34 mouse cellular contexts compared by ENCODE assay signal in genomic region chr4:41013351-41013750, GRCm38 (mm10). TPM values are rescaled to one million over a fixed set of nuclear protein-coding genes. Genes with fewer than 3 reads are reported as not detected.
A peak's percentile ranks its signal among the peaks of the same experiment; 100 is the strongest.
DNase-seq lines count a peak whose midpoint lies in the region; ATAC-seq and TF ChIP-seq lines count a peak whose summit lies in the region.
"Had no signal": no experiment of that assay in that cellular context is flagged by ENCODE, and none has a peak within 500 bp of the region (broad histone marks: within the 10 kb centered on the region; RNA-seq: fewer than 3 reads in every experiment).

No protein-coding gene starts in this region.

- peaks cover 15 to 22% of the 10 kb centered on the region in 2 experiments for H3K36me3 ChIP-seq in MEL (ENCODE audit: control insufficient read depth in 1 of 2, insufficient read depth in 2 of 2, low read length in 2 of 2)
- H3K36me3 ChIP-seq in liver, embryonic 12.5 days, result peaks cover 99% of the 10 kb centered on the region
- peaks cover 61% of the 10 kb centered on the region for H3K36me3 ChIP-seq in liver, postnatal 0 days (replicated peaks; ENCODE audit: insufficient read depth, low read length)
- peaks cover 79% of the 10 kb centered on the region for H3K36me3 ChIP-seq in neural tube, embryonic 15.5 days

- peak in 1 of 2 experiments; percentile 32; a peak in 1 of 4 replicates for TF ChIP-seq POLR2A in MEL (IDR thresholded peaks at IDR 0.05; ENCODE audit: control insufficient read depth in 1 of 2, insufficient read depth in 1 of 2, low read depth in 1 of 2, low read length in 2 of 2, poor library complexity in 1 of 2)

- H3K4me3 ChIP-seq in MEL (ENCODE audit: control insufficient read depth in 1 of 2, insufficient read depth in 1 of 2, low read depth in 2 of 2, low read length in 2 of 2), result no peak overlapping the region
- H3K4me3 ChIP-seq in liver, embryonic 12.5 days, result no peak overlapping the region
- no peak overlapping the region for H3K4me3 ChIP-seq in liver, postnatal 0 days (ENCODE audit: low read depth, low read length)
- no peak overlapping the region for H3K4me3 ChIP-seq in neural tube, embryonic 15.5 days (replicated peaks)
- H3K4me3 ChIP-seq: embryonic facial prominence, embryonic 13.5 days; erythroblast, embryonic 14.5 days; forebrain, embryonic 12.5 days; heart, embryonic 12.5 days; megakaryocyte, embryonic 14.5 days; midbrain, embryonic 13.5 days; neural tube, embryonic 13.5 days had no signal

- peak; percentile 31 to 42; a peak in 2 of 4 replicates for TF ChIP-seq EP300 in MEL (IDR thresholded peaks at IDR 0.05; ENCODE audit: low read depth in 1 of 2, low read length in 2 of 2)
- no peak for TF ChIP-seq EP300 in liver, postnatal 0 days (IDR thresholded peaks at IDR 0.05; ENCODE audit: low read depth)

- H3K9me3 ChIP-seq in MEL (replicated peaks; ENCODE audit: insufficient read depth, low read length), result no peaks in the 10 kb centered on the region
- no peaks in the 10 kb centered on the region for H3K9me3 ChIP-seq in liver, embryonic 12.5 days (replicated peaks)
- H3K9me3 ChIP-seq in liver, postnatal 0 days (ENCODE audit: low read length), result no peaks in the 10 kb centered on the region
- H3K9me3 ChIP-seq in neural tube, embryonic 15.5 days (replicated peaks), result no peaks in the 10 kb centered on the region
- H3K9me3 ChIP-seq: embryonic facial prominence, embryonic 13.5 days; forebrain, embryonic 12.5 days; heart, embryonic 12.5 days; megakaryocyte, embryonic 14.5 days; midbrain, embryonic 13.5 days; neural tube, embryonic 13.5 days had no signal

- peak; percentile 67 for DNase-seq in MEL (ENCODE audit: low read depth, low spot score)
- DNase-seq in liver, postnatal 0 days, result no peak
- no peak for DNase-seq in spleen, postnatal 36 days (ENCODE audit: low spot score in 2 of 2)
- DNase-seq in left cerebral cortex, postnatal 36 days (ENCODE audit: low spot score in 2 of 2), result no peak
- no peak for DNase-seq in adrenal gland, postnatal 36 days
- DNase-seq: adrenal gland, adult 8-10 months; cerebellum, adult 11-12 months; cerebellum, adult 9-11 months; forebrain, postnatal 0 days; gastrocnemius, postnatal 36 days; heart, adult 18-20 months; kidney, adult 2 months; kidney, postnatal 4 days; lung, postnatal 36 days; right cerebral cortex, postnatal 14 days; thymus, adult 18-20 months; thymus, postnatal 25 days had no signal

- 26% methylated on average over 3 of the region's 3 CpGs for WGBS in liver, embryonic 12.5 days (ENCODE audit: insufficient replicate concordance)
- WGBS in liver, postnatal 0 days (ENCODE audit: insufficient replicate concordance), result 52% methylated on average over 3 of the region's 3 CpGs
- WGBS in neural tube, embryonic 15.5 days, result 96% methylated on average over 3 of the region's 3 CpGs

- no peaks in the 10 kb centered on the region for H3K79me2 ChIP-seq in MEL (ENCODE audit: control insufficient read depth, insufficient read depth, low read length, poor library complexity)

- TF ChIP-seq RAD21 in MEL (IDR thresholded peaks at IDR 0.05; ENCODE audit: low read depth, low read length), result no peak

- H3K27me3 ChIP-seq in MEL (ENCODE audit: control insufficient read depth in 1 of 2, insufficient read depth in 2 of 2, low read length in 2 of 2), result no peaks in the 10 kb centered on the region
- no peaks in the 10 kb centered on the region for H3K27me3 ChIP-seq in liver, embryonic 12.5 days (replicated peaks)
- H3K27me3 ChIP-seq in liver, postnatal 0 days (ENCODE audit: insufficient read depth, low read length), result no peaks in the 10 kb centered on the region
- H3K27me3 ChIP-seq in neural tube, embryonic 15.5 days (replicated peaks), result no peaks in the 10 kb centered on the region
- H3K27me3 ChIP-seq: embryonic facial prominence, embryonic 13.5 days; forebrain, embryonic 12.5 days; heart, embryonic 12.5 days; megakaryocyte, embryonic 14.5 days; midbrain, embryonic 13.5 days; neural tube, embryonic 13.5 days had no signal

- TF ChIP-seq CTCF in MEL (IDR thresholded peaks at IDR 0.05 in 2 of 3, conservative IDR thresholded peaks at IDR 0.05 in 1 of 3; ENCODE audit: control insufficient read depth in 1 of 3, insufficient read depth in 1 of 3, low read depth in 2 of 3, low read length in 3 of 3, poor library complexity in 1 of 3, severe bottlenecking in 1 of 3), result no peak
- no peak for TF ChIP-seq CTCF in liver, postnatal 0 days (IDR thresholded peaks at IDR 0.05; ENCODE audit: low read depth)

- H3K9ac ChIP-seq in MEL (ENCODE audit: control insufficient read depth, low read depth, low read length, poor library complexity, severe bottlenecking), result no peak overlapping the region
- no peak overlapping the region for H3K9ac ChIP-seq in liver, embryonic 12.5 days
- no peak overlapping the region for H3K9ac ChIP-seq in liver, postnatal 0 days (replicated peaks)
- no peak overlapping the region for H3K9ac ChIP-seq in neural tube, embryonic 15.5 days (replicated peaks)
- H3K9ac ChIP-seq: embryonic facial prominence, embryonic 13.5 days; forebrain, embryonic 12.5 days; forebrain, postnatal 0 days; heart, embryonic 12.5 days; hindbrain, embryonic 14.5 days; midbrain, embryonic 13.5 days; neural tube, embryonic 13.5 days had no signal

- H3K4me2 ChIP-seq in liver, embryonic 12.5 days, result peak overlapping the region; percentile 37
- H3K4me2 ChIP-seq in liver, postnatal 0 days (ENCODE audit: low read depth, low read length), result no peak overlapping the region
- H3K4me2 ChIP-seq in neural tube, embryonic 15.5 days, result no peak overlapping the region
- H3K4me2 ChIP-seq: embryonic facial prominence, embryonic 13.5 days; forebrain, embryonic 12.5 days; heart, embryonic 12.5 days; hindbrain, embryonic 14.5 days; midbrain, embryonic 13.5 days; neural tube, embryonic 13.5 days had no signal

- no peak overlapping the region for H3K27ac ChIP-seq in MEL (ENCODE audit: control insufficient read depth, low read depth, low read length)
- H3K27ac ChIP-seq in liver, embryonic 12.5 days, result peak overlapping the region; percentile 49; the same call in 1 of the 2 replicates
- no peak overlapping the region for H3K27ac ChIP-seq in liver, postnatal 0 days (ENCODE audit: low read depth)
- no peak overlapping the region for H3K27ac ChIP-seq in neural tube, embryonic 15.5 days (replicated peaks)
- H3K27ac ChIP-seq: embryonic facial prominence, embryonic 13.5 days; forebrain, embryonic 12.5 days; hindbrain, embryonic 14.5 days; kidney, postnatal 0 days; midbrain, embryonic 13.5 days; neural tube, embryonic 13.5 days had no signal

- peaks cover 2 to 6% of the 10 kb centered on the region in 2 experiments; a peak in 2 of 4 replicates for H3K4me1 ChIP-seq in MEL (ENCODE audit: control insufficient read depth in 1 of 2, insufficient read depth in 2 of 2, low read length in 2 of 2)
- peaks cover 22% of the 10 kb centered on the region for H3K4me1 ChIP-seq in liver, embryonic 12.5 days
- H3K4me1 ChIP-seq in liver, postnatal 0 days (ENCODE audit: insufficient read depth), result peaks cover 5% of the 10 kb centered on the region; the same call in 1 of the 2 replicates
- H3K4me1 ChIP-seq in neural tube, embryonic 15.5 days, result no peaks in the 10 kb centered on the region
- H3K4me1 ChIP-seq: embryonic facial prominence, embryonic 13.5 days; forebrain, embryonic 12.5 days; heart, embryonic 12.5 days; midbrain, embryonic 13.5 days; neural tube, embryonic 13.5 days had no signal

- intact Hi-C loops in left cerebral cortex, postnatal 36 days (cut with DNase I), result no loop called here

- peak; percentile 78 for ATAC-seq in erythroblast, adult 5-6 weeks (replicated peaks; ENCODE audit: low FRiP score, poor library complexity, severe bottlenecking)
- peak; percentile 90 for ATAC-seq in liver, embryonic 12.5 days
- ATAC-seq in liver, postnatal 0 days, result 0 out of 2 replicates have a peak, but pooled peaks have one; percentile 47
- ATAC-seq in neural tube, embryonic 15.5 days (ENCODE audit: low FRiP score), result no peak
- ATAC-seq: forebrain, postnatal 0 days; midbrain, embryonic 13.5 days had no signal

TF ChIP-seq in MEL, 35 proteins besides CTCF, POLR2A, EP300 and RAD21 (continues in another document):
- TF ChIP-seq POLR2AphosphoS2 (IDR thresholded peaks at IDR 0.05; ENCODE audit: low read length) (no peak), GATA1 (IDR thresholded peaks at IDR 0.05; ENCODE audit: low read depth, low read length) (peak; percentile 54), SMC3 (IDR thresholded peaks at IDR 0.05; ENCODE audit: low read depth, low read length) (no peak), MYC (IDR thresholded peaks at IDR 0.05; ENCODE audit: low read depth, low read length) (no peak), MEF2A (IDR thresholded peaks at IDR 0.05; ENCODE audit: extremely low read depth, insufficient replicate concordance, low read depth, low read length, poor library complexity, severe bottlenecking) (no peak), TAL1 (IDR thresholded peaks at IDR 0.05; ENCODE audit: low read length) (0 out of 2 replicates have a peak, but pooled peaks have one; percentile 17), CHD1 (IDR thresholded peaks at IDR 0.05; ENCODE audit: low read depth, low read length) (no peak)

RNA-seq across cellular contexts. Expression of gene Aqp7, which starts 34.6 kb away (rescaled TPM):
- total RNA-seq in MEL (2012; rRNA removed), result not detected in 2 replicates
- under 1 TPM in 1 of 2 experiments, not detected in 1; 0.06 TPM for polyA plus RNA-seq in MEL (2012; ENCODE audit: insufficient read depth in 1 of 2, insufficient read length in 2 of 2, low read depth in 1 of 2, low replicate concordance in 2 of 2, missing spikeins in 1 of 2)
- not detected in 2 replicates for total RNA-seq in erythroblast, adult 5-6 weeks (2015; ENCODE audit: low replicate concordance)
- not detected in 2 replicates for total RNA-seq in erythroblast, adult 5-6 weeks (2017; ENCODE audit: low replicate concordance)
- 1.3 and 1.8 TPM in 2 replicates for polyA plus RNA-seq in liver, embryonic 12.5 days (2016; fragmentation: Nextera tagmentation; extraction: Ambion mirVana)
- polyA plus RNA-seq in liver, postnatal 0 days (2015; fragmentation: Nextera tagmentation; extraction: Ambion mirVana), result 2.1 and 2.3 TPM in 2 replicates
- polyA plus RNA-seq in neural tube, embryonic 15.5 days (2015; fragmentation: Nextera tagmentation; extraction: Ambion mirVana), result not detected in 2 replicates
- total RNA-seq in left cerebral cortex, postnatal 36 days (2021), result not detected
- 10 to 100 TPM; 22.9 to 26.1 TPM for total RNA-seq in adrenal gland, postnatal 36 days (2021)
- total RNA-seq: forebrain, postnatal 0 days; hematopoietic stem cell, adult 5-6 weeks; layer of hippocampus, adult 8-10 months; layer of hippocampus, postnatal 25 days; left cerebral cortex, postnatal 10 days had no signal
- polyA plus RNA-seq: erythroblast, embryonic 14.5 days; forebrain, embryonic 12.5 days; forebrain, postnatal 0 days; heart, embryonic 12.5 days; hindbrain, embryonic 14.5 days; limb, embryonic 11.5 days; midbrain, embryonic 13.5 days; neural tube, embryonic 13.5 days had no signal

RNA-seq across cellular contexts. Expression of gene Nfx1, which starts 42.6 kb away (rescaled TPM):
- total RNA-seq in MEL (2012; rRNA removed), result 54.9 and 56.6 TPM in 2 replicates
- polyA plus RNA-seq in MEL (2012; ENCODE audit: insufficient read depth in 1 of 2, insufficient read length in 2 of 2, low read depth in 1 of 2, low replicate concordance in 2 of 2, missing spikeins in 1 of 2), result 10 to 100 TPM in 1 of 2 experiments, not detected in 1; 72.6 TPM
- total RNA-seq in erythroblast, adult 5-6 weeks (2015; ENCODE audit: low replicate concordance), result 8.8 and 11.3 TPM in 2 replicates
- 19.3 and 22.7 TPM in 2 replicates for total RNA-seq in erythroblast, adult 5-6 weeks (2017; ENCODE audit: low replicate concordance)
- 53.5 and 55.7 TPM in 2 replicates for polyA plus RNA-seq in liver, embryonic 12.5 days (2016; fragmentation: Nextera tagmentation; extraction: Ambion mirVana)
- 18.2 and 19.4 TPM in 2 replicates for polyA plus RNA-seq in liver, postnatal 0 days (2015; fragmentation: Nextera tagmentation; extraction: Ambion mirVana)
- polyA plus RNA-seq in neural tube, embryonic 15.5 days (2015; fragmentation: Nextera tagmentation; extraction: Ambion mirVana), result 95.2 and 97.9 TPM in 2 replicates
- 10 to 100 TPM; 67.3 to 78.5 TPM for total RNA-seq in left cerebral cortex, postnatal 36 days (2021)
- total RNA-seq in adrenal gland, postnatal 36 days (2021), result 10 to 100 TPM; 75.5 to 97.1 TPM

Comparison
In these comparisons a context has a peak if more than half of its experiments do, and no peak if none do; other contexts are left out.
1. RNA of gene Aqp7, which starts 34.6 kb away (total RNA-seq): 22.9 to 26.1 TPM in adrenal gland, postnatal 36 days; not detected in MEL, not detected in erythroblast, adult 5-6 weeks and not detected in left cerebral cortex, postnatal 36 days; every median in the first group is over 10 times any median in the second.